Mouse (Mus musculus) bone marrow macrophage, adult 2 months (primary cell): ENCODE results near the gene Cyren.

ENCODE experiments used
- CTCF ChIP-seq: IDR thresholded peaks from 2 replicates; pipeline ENCODE4 v1.5.1; 2012; ENCODE audit warnings: low read depth, mild to moderate bottlenecking, low read length, moderate library complexity
- POLR2A ChIP-seq: IDR thresholded peaks from 2 replicates; pipeline ENCODE4 v1.6.1; 2012; ENCODE audit warnings: mild to moderate bottlenecking, low read depth, low read length, borderline replicate concordance

DNA sequence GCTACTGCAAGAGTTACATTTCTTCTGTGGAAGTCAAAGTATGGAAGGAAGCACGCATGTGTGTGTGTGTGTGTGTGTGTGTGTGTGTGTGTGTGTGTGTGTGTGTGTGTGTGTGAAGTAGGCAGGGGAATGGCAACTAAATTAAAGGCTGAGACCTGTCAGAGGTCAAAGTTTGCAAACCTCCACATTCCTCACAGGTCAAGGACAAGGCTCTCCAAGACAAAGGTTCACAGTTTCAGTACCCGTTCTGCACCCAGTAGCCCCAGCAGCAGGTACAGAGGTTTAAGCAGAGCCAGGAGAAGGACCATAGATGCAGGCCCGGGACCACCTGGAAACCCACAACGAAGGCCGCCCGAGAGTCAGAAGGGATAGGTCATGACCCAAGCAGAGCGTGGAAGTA is 41.3 kb upstream of the Cyren start:
- TF ChIP-seq POLR2A: no peak
- no peak for TF ChIP-seq CTCF
